Mouse (Mus musculus) brain, embryonic 14.5 days (tissue): ENCODE data around the gene Sigirr. TPM values are rescaled to one million over a fixed set of nuclear protein-coding genes. Genes with fewer than 3 reads are reported as not detected.

Experiments used
- DNase-seq: peaks from one replicate; pipeline ENCODE4 v3.0.0-alpha.2; 2011; ENCODE audit warnings: low read depth
- CTCF ChIP-seq: fragments of 200-500 bp; IDR thresholded peaks from 2 replicates; pipeline ENCODE4 v1.5.1; 2012; ENCODE audit warnings: inconsistent platforms, mild to moderate bottlenecking, moderate library complexity, borderline replicate concordance; ENCODE audit not compliant: insufficient read depth, insufficient read length; ENCODE audit errors: extremely low read depth
- POLR2A ChIP-seq: fragments of 200-500 bp; IDR thresholded peaks from 2 replicates; pipeline ENCODE4 v1.6.1; 2012; ENCODE audit warnings: mild to moderate bottlenecking, inconsistent platforms, borderline replicate concordance; ENCODE audit not compliant: poor library complexity, insufficient read depth, insufficient read length, severe bottlenecking; ENCODE audit errors: extremely low read depth
- polyA plus RNA-seq: library from polyadenylated mRNA; depleted of rRNA; stranded (reverse); fragments of >200 nt; gene quantifications from 2 replicates; pipeline ENCODE4 v1.2.3, GENCODE M21; 2012

The Sigirr gene
- polyA plus RNA-seq, 1 experiment = 2.1 TPM

DNA sequence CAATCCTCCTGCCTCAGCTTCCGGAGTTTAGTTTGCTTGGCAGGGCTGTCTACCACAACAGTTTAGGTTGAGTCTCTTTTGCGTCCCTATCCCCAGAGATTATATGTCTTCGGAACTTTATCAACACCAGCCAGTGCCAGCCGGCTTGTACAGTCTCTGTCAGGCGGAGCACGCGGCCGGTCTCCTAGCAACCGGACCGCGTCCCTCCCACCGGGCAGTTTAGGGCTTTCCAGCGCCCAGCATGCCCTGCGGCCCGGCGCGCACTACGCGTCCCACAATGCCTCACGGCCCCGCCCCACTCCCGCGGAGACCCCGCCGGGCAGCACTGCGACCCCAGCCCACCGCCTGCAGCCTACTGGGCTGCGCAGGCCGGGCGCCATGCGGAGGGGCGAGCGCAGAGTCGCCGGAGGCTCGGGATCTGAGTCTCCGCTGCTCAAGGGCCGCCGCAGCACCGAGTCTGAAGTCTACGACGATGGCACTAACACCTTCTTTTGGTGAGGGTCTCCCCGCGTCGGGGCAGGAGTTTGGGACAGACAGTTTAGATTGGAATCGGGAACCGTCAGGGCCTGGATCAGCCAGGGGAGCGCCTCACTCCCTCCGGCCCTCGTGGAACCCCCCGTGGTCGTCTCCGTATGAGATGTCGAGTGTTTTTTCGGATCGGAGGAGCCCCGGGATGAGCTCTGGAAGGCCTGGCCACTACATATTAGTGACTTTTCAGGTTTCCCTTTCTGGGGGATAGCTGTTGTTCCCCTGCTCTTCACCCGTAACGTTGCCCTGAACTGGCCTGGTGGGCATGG lies 30.9 kb upstream of the Sigirr start:
- TF ChIP-seq CTCF (no peak), POLR2A (peak; percentile 91)

DNA sequence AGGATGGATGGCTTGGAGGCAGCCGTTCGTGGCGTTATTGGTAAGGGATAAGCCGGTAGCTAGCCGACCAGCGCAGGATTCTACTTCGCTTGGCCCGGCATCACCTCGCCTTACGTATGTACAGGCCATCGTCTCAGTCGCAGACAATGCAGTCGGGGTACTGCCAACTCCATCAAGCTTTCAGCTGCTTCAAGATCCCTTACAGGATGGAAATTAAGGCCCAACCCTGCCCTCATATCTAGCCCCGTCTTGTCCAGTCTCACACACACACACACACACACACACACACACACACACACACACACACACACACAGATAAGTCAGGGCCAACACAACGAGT lies 23.1 kb upstream of the Sigirr start:
- TF ChIP-seq CTCF = no peak
- no peak for TF ChIP-seq POLR2A
- DNase-seq = no peak

More for the DNA sequence above, 30.9 kb upstream of the Sigirr start:
- DNase-seq = peak; percentile 98

DNA sequence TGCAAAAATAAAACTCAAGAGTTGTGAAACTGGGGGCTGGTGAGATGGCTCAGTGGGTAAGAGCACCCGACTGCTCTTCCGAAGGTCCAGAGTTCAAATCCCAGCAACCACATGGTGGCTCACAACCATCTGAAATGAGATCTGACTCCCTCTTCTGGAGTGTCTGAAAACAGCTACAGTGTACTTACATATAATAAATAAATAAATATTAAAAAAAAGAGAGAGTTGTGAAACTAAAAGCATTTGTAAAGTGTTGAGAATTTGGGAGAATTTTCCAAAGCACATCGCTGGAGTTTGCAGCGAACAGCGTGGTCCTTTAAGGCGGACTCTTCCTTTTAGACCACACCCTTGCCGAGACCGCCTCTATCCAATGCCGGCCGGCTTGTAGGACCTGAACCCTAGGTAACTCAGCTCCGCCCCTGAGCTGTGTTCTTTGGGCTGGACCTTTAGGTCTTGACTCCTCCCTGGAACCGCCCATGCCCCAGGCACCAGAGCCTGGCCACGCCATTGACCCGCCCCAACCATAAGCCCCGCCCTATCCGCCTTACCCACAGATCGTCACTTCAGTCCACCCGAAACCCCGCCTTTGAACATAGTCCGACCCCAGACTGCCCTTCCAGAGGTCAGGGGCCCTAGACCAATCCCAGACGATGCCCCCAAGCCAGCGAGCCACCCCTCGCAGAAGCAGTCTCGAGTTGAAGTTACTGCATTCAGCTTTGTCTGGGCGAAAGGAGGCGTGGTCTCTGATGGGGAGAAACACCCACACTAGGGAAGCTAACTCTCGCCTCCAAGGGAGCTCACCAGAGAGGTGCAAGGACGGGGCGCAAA lies 22.5 kb upstream of the Sigirr start:
- peak; percentile 95 for DNase-seq

DNA sequence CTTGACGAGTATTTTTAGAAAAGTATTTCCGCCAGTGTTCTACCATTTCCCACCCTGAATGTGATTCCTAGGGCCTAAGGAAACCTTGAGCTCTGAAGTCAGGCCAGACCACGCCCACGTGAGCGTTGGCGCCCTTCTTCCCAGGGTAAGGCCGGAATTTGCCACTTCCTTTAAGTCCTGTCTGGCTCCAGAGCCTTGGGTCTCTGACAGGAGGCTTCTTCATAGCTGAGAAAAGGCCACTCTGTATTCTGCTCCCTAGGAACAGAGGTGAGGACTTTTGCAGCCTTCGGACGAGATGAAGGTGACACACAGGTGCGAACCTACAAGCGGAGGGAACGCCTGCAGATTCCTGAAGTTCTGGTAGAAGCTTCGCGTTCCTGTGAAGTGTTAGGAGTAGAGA lies 21.9 kb upstream of the Sigirr start, which contains the start of gene Ptdss2:
Gene Ptdss2, plus strand, starts transcription at position 138 of the 400 bp plus-strand sequence.
- no peak for TF ChIP-seq POLR2A
- no peak for TF ChIP-seq CTCF
- peak; percentile 17 for DNase-seq

More for the DNA sequence above, 22.5 kb upstream of the Sigirr start:
- no peak for TF ChIP-seq CTCF
- no peak for TF ChIP-seq POLR2A

DNA sequence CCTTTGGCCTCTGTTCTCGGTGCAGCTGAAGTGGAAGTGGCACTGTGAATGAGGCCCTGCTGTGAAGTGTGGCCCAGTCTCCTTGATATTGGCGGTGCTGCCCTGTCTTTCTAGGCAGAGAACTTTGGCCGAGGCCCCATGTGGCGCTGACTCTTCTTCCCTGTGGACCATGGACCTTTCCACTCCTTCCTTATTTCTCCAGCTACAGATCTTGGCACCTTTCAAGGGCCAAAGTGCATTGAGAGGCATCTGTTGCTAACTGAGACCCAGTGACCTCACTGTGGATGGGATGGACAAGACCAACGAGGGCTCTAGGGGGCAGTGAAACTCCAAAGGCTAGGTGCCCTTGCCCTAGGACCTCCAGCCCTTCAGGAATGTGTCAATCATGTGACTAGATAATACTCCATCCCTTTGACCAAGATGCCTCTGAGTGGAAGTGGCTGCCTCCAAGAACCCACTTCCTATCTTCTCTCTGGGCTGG lies 20.7 kb upstream of the Sigirr start:
- TF ChIP-seq CTCF (no peak), POLR2A (no peak)
- DNase-seq = no peak

DNA sequence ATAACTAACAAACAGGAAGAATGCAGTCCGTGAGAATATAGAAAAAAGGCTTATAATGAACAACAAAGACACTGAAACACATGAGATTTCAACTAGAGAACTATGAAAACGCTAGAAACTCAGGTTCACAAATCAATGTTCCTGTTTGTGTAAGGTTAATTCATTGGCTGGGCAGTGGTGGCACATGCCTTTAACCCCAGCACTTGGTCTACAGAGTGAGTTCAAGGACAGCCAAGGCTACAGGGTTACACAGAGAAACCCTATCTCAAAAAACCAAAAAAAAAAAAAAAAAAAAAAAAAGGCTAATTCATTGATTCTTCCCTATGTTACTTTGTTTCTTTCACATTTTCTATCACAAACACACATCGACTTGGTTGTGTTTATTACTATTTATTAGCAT lies 20.2 kb upstream of the Sigirr start:
- TF ChIP-seq CTCF (no peak), POLR2A (no peak)
- DNase-seq = no peak

DNA sequence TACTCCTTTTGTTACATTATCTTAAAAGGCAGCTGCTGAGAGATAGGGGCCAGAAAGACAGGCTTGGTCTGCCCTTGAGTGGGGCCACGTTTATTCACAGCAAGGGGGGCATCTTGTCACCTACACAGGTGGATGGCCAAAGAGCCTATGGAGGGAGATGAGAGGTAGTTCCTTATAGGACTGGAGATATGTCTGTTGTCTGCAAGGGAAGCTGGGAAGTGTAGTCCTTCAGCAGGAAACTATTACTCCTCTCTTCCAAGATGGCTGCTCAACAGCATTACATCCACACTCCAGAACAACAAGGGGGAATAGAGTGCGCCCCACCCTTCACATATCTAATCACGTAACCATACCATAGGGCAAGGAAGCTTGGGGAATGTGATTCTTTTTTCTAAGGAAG lies 19.1 kb upstream of the Sigirr start:
- TF ChIP-seq CTCF (no peak), POLR2A (no peak)
- peak; percentile 22 for DNase-seq

DNA sequence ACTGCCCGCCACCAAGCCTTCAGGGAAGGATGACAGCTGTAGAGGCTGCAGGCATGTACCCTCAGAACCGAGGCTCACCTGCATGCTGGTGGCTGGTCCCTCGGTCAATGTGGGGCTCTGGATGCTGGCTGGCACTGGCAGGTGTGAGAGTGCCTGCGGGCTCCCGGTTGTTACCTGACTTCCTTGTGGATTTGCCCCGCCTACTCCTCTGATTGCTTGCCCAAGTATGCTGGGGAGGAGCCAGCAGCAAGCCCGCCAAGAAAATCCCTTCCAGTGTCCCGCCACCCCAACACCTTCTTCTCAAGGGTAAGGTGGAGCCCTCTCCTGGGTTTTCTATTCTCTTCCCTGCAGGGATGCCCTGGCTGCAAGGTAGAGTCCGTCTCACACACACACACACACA lies 17.3 kb upstream of the Sigirr start, which contains the start of gene Ano9:
Gene Ano9, minus strand, starts transcription at position 171 of the 400 bp plus-strand sequence.
- DNase-seq = no peak
- no peak for TF ChIP-seq POLR2A

DNA sequence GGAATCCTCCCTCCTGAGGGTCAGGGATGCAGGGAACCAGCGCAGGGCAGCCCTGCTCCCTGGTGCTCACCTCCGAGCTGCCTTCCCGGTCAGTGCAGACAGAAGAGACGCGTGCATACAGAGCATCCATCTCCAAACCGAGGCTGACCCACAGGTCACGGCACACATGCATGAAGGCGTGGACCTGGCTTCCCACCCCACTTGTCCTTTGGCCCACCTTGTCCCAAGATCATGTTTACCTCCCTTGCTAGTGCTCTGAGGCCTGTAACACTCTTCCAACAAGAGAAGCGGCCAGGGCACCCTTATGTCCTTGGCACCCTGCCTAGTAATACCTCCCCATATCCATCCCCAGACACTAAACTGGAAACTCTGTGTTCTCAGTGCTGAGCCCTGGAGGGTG lies 15.5 kb upstream of the Sigirr start:
- TF ChIP-seq CTCF = no peak
- TF ChIP-seq POLR2A = no peak
- DNase-seq = no peak

DNA sequence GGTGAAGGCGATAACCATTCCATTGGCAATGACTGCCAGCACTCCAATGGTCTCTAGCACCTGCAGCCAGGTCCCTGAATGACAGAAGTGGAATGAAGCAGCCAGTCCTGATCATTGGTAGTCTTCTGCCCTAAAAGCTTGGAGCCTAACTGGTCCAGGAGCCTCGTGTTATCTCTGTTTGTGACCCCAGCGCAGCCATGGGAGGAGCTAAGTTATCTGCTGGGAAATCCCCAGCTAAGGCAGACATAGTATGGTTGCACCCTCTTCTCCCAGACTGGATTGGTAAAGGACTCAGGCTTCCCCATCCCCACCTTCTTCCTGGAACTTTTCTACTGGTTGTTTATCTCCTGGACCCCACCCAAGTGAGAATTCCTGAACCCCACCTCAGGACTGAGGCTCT lies 2.8 kb upstream of the Sigirr start:
- DNase-seq = no peak
- TF ChIP-seq POLR2A (no peak), CTCF (no peak)

DNA sequence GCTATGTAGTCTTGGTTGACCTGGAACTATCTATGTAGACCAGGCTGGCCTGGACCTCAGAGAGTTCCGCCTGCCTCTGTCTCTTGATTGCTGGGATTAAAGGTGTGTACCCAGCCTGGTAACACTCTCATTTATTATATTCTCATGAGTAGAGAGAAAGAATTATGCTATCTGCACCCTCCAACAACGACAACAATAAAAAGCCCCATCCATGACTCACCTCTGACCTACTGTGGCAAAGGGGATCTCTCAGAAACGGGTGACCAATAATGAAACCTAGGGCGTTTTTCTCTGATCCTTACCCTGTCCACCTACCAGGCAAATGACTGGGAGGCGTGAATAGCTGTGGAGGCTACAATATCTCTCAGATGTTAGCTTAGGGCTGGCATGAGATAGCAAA lies 3.2 kb downstream of the Sigirr start:
- DNase-seq = no peak
- TF ChIP-seq CTCF (no peak), POLR2A (no peak)
